Mouse (Mus musculus) heart, postnatal 36 days (tissue): ENCODE data around the gene Uchl3. TPM values are rescaled to one million over a fixed set of nuclear protein-coding genes. Genes with fewer than 3 reads are reported as not detected.
A peak's percentile ranks its signal among the peaks of the same experiment; 100 is the strongest.

Experiments
- DNase-seq, 2 experiments: peaks; one replicate each; pipeline ENCODE4 v3.0.0; 2021 to 2022
- intact Hi-C: fragments of 180-260 bp; cut with DNase I; formaldehyde crosslinking; loops from one replicate; pipeline ENCODE4 v1.15.1; 2025
- total RNA-seq, 2 experiments: library from RNA; stranded (reverse); gene quantifications; 2 replicates each; pipeline ENCODE4 v1.2.3; 2021

Uchl3 gene
- 10 to 100 TPM; 36.0 TPM for total RNA-seq

GRCm38 (mm10) chr14:101653581-101654525, at the start of gene Uchl3:
Gene Uchl3 (plus strand): TSS chr14:101653967.
- DNase-seq, result peak; percentile 99
- intact Hi-C loops, result loop anchor here (1.0 to 5.0 kb wide), 4 partner anchors 47 to 192 kb away; partner anchors contain the start of genes Gm9922, Lmo7 and Tbc1d4

GRCm38 (mm10) chr14:101605843-101606242, 47.9 kb upstream of the Uchl3 start:
- DNase-seq, result no peak
- intact Hi-C loops, result loop anchor here (5.0 kb wide), 1 partner anchor 46 kb away; the partner anchor contains the start of gene Uchl3

GRCm38 (mm10) chr14:101607631-101608518, 45.9 kb upstream of the Uchl3 start:
- intact Hi-C loops, result loop anchor here (2.0 to 5.0 kb wide), 2 partner anchors 44 to 49 kb away; partner anchors contain the start of gene Uchl3
- DNase-seq, result peak; percentile 25 to 51

- DNase-seq, result peak; percentile 82 to 90
Observed at GRCm38 (mm10) chr14:101608519-101609368, 45.0 kb upstream of the Uchl3 start, which contains the start of gene Tbc1d4. Gene Tbc1d4 (minus strand): TSS chr14:101609191.

GRCm38 (mm10) chr14:101610701-101611100, 43.1 kb upstream of the Uchl3 start:
- no peak for DNase-seq
- intact Hi-C loops, result loop anchor here (5.0 kb wide), 1 partner anchor 138 kb away; no protein-coding TSS in a partner anchor

More at GRCm38 (mm10) chr14:101608519-101609368, 45.0 kb upstream of the Uchl3 start, which contains the start of gene Tbc1d4:
- intact Hi-C loops, result loop anchor here (1.0 to 5.0 kb wide), 3 partner anchors 44 to 92 kb away; partner anchors contain the start of gene Uchl3

GRCm38 (mm10) chr14:101613206-101613605, 40.6 kb upstream of the Uchl3 start:
- intact Hi-C loops, result loop anchor here (5.0 kb wide), 1 partner anchor 141 kb away; no protein-coding TSS in a partner anchor
- DNase-seq, result no peak

GRCm38 (mm10) chr14:101616178-101616577, 37.6 kb upstream of the Uchl3 start:
- intact Hi-C loops, result no loop called here
- no peak for DNase-seq

- no peak for DNase-seq
- intact Hi-C loops, result no loop called here
Observed at GRCm38 (mm10) chr14:101617680-101618079, 36.1 kb upstream of the Uchl3 start.

GRCm38 (mm10) chr14:101630548-101630947, 23.2 kb upstream of the Uchl3 start:
- DNase-seq, result no peak
- intact Hi-C loops, result no loop called here

GRCm38 (mm10) chr14:101635765-101636164, 18.0 kb upstream of the Uchl3 start:
- DNase-seq, result no peak
- intact Hi-C loops, result no loop called here

GRCm38 (mm10) chr14:101637381-101637780, 16.4 kb upstream of the Uchl3 start:
- intact Hi-C loops, result no loop called here
- DNase-seq, result no peak

GRCm38 (mm10) chr14:101640153-101640843, 13.5 kb upstream of the Uchl3 start, which contains the start of gene Commd6:
Gene Commd6 (minus strand): TSS chr14:101640686.
- intact Hi-C loops, result no loop called here
- DNase-seq, result peak; percentile 87 to 91

- DNase-seq, result no peak
- intact Hi-C loops, result no loop called here
Observed at GRCm38 (mm10) chr14:101644948-101645347, 8.8 kb upstream of the Uchl3 start.

GRCm38 (mm10) chr14:101650551-101650950, 3.2 kb upstream of the Uchl3 start:
- intact Hi-C loops, result loop anchor here (5.0 kb wide), 3 partner anchors 43 to 188 kb away; partner anchors contain the start of genes Gm9922, Lmo7 and Tbc1d4
- DNase-seq, result no peak

- DNase-seq, result no peak
- intact Hi-C loops, result loop anchor here (5.0 kb wide), 3 partner anchors 45 to 190 kb away; partner anchors contain the start of genes Gm9922, Lmo7 and Tbc1d4
Observed at GRCm38 (mm10) chr14:101652571-101652970, 1.2 kb upstream of the Uchl3 start.

GRCm38 (mm10) chr14:101654526-101654909, 751 bp downstream of the Uchl3 start:
- intact Hi-C loops, result loop anchor here (5.0 kb wide), 3 partner anchors 47 to 192 kb away; partner anchors contain the start of genes Gm9922, Lmo7 and Tbc1d4

GRCm38 (mm10) chr14:101656307-101656706, 2.5 kb downstream of the Uchl3 start:
- DNase-seq, result no peak
- intact Hi-C loops, result no loop called here

More at GRCm38 (mm10) chr14:101654526-101654909, 751 bp downstream of the Uchl3 start:
- DNase-seq, result no peak

- intact Hi-C loops, result no loop called here
- no peak for DNase-seq
Observed at GRCm38 (mm10) chr14:101661654-101662412, 8.1 kb downstream of the Uchl3 start.
